Mouse (Mus musculus): Measurements from ENCODE around the gene Defb22.

GRCm38 (mm10) chr2:152436983-152437860 is 52.7 kb downstream of the Defb22 start:
- TF ChIP-seq CTCF (IDR thresholded peaks at IDR 0.05; ENCODE audit: extremely low read depth, insufficient read length, insufficient replicate concordance, low read depth, low read length): peak; percentile 94
- no peak for TF ChIP-seq POLR2A (IDR thresholded peaks at IDR 0.05; ENCODE audit: low read depth, low read length)
